Mouse (Mus musculus) adrenal gland, adult 10 weeks (tissue): Measurements from ENCODE around the gene Zdhhc17. TPM values are rescaled to one million over a fixed set of nuclear protein-coding genes. Genes with fewer than 3 reads are reported as not detected.

ENCODE experiments used
- polyA plus RNA-seq: library from polyadenylated mRNA; stranded (reverse); fragments of 350-450 nt; fragmentation: Illumina TruSeq; extraction: RNeasy Lipid Tissue Mini Kit (QIAGEN cat#74804); gene quantifications from one replicate; pipeline ENCODE4 v1.2.3, GENCODE M21; 2014; ENCODE audit warnings: low read depth, low replicate concordance

The Zdhhc17 gene
- polyA plus RNA-seq, result 43.4 TPM

DNA sequence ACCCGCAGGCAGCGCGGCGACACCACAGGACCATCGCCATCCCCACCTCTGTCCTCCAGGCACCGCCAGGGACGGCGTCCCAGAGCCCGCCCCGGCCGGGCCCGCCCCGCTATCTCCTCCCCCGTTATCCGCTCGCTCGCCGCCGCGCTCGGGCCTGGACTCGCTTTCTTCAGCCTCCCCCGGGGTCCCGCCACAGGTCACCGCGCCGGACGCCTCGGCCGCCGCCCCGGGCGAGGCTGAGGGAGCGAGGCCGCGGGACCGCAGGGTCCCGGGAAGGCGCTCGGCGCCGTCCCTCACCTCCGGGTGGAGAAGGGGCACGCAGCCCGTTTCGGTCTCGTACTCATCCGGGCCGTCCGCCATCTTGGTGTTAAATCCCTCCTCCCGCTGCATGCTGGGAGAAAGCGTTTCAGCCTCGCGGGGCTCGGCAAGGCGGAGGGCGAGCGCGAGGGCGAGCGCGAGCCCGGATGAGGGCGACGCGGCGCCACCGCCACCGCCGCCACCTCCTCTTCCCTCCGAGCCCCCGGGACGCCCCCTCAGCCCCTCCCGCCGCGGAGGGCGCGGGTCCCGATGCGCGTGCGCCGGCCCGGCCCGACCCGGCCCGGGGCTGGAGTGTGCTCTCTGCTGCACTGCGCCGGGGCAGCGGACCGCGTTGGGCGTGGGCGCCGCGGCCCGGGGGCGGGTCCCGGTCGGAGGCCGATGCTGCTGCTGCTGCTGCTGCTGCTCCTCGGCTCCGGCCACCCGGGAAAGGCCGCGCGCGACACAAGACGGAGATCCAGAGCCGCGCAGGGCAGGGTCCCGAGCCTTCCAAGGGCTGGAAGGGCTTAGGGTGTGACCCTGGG, at the start of gene Zdhhc17:
Zdhhc17 (minus strand) TSS at position 500 of the 839 bp plus-strand sequence.

DNA sequence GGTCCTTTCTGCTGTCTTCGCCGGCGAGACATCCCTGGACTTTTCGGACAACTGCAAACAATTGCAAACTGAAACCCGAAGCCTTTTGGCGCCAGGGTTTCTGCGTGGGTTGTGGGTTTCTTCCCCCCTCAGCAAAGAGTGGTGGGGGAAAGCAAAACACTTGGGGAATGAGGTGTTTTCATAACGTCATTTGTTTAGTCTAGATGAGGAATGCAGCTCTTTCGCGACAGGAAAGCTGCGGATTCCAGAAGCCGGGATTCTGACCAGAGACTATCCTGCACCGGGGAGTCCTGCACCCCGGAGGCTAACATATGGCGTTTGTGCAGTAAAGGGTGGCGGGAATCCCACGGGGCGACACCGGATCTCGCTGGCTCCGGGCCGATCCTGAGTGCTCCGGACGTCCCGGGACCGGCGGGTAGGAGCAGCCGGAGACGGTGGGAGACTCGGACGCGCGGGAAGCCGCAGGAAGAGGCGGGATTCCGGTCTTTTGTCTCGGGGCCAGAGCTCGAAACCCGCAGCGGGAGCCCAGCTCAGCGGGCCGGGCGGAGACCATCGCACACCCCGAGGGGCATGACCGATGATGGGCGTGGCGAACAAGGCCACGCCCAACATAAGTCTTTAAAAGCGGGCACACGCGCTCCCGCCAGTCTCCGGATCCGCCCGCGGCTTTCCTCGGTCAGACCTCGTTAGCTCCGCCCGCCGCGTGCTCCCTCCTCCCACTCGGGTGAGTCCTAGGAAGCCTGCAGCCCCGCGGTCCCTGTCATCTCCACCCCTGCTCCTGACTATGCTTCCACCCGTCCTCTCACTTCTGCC, 90.2 kb downstream of the Zdhhc17 start, which contains the start of gene Csrp2:
Csrp2 (plus strand) TSS at position 259 of the 813 bp plus-strand sequence.

Other genes starting within 250 kb of the Zdhhc17 start
- gene Csrp2, start 90.4 kb downstream of the Zdhhc17 start, polyA plus RNA-seq, result 21.6 TPM
- gene Osbpl8, start 154.6 kb upstream of the Zdhhc17 start, polyA plus RNA-seq, result 59.1 TPM